Mouse (Mus musculus) skeletal muscle tissue, adult 2 months (tissue): ENCODE results near the gene Ints12.

Experiments
- DNase-seq: peaks from one replicate; pipeline ENCODE4 v3.0.0-alpha.2; 2012; ENCODE audit warnings: low read depth, low spot score

The Ints12 gene

DNA sequence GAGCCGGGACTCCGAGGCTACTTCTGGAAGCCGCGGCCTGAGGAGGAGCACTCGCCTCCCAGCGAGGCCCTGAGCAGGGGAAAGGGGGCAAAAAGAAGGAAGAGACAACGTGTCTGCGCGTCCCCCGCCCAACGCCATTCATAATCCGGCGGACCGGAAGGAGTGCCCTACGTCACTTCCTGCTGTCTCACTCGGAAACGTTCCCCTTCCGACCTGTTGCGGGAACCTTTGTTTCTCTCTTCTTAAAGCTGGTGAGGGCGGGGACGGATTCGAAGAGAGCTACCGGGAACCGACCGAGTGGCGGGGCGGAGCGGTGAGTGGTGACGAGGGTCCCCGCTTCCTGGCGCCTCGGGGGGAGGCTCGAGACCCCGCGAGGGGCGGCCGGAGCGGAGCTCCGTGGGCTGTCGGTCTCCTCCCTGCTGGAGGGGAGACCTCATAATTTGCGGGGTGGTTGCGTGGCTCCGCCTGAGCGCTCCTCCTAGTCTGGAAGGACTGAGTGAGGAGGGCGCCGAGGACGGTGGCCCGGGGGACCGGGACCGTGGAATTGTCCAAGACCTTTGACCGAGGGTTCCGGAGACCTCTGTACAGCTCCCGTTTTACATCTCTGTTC is at the start of gene Ints12, which contains the start of gene Gstcd:
TSS of gene Ints12 (plus strand) at position 177 of the 610 bp plus-strand sequence.
TSS of gene Gstcd (minus strand) at position 370 of the 610 bp plus-strand sequence.
- DNase-seq, result peak; percentile 85

- no peak for DNase-seq
Measured at GRCm38 (mm10) chr3:133052068-133052467, 39.6 kb upstream of the Ints12 start.

DNA sequence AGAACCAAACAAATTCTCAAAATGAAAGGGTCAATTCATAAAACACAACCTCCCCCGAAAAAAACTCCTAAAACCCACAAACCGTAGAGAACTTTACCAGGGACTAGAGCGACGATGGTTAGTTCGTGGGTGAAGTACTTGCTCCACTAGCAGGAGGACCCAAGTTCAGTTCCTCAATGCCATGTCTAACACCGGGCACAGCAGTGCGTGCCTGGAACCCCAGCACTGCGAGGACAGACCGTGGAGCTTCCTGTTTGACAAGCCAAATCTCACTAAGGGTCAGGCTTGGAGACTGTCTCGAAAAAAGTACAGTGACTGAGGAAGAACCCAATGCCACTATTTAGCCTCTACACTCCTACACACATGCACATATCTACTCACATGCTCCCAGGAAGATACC is 16.1 kb upstream of the Ints12 start:
- DNase-seq, result no peak

- no peak for DNase-seq
Measured at GRCm38 (mm10) chr3:133082736-133083135, 8.9 kb upstream of the Ints12 start.

GRCm38 (mm10) chr3:133085858-133086257 is 5.8 kb upstream of the Ints12 start:
- DNase-seq, result no peak

DNA sequence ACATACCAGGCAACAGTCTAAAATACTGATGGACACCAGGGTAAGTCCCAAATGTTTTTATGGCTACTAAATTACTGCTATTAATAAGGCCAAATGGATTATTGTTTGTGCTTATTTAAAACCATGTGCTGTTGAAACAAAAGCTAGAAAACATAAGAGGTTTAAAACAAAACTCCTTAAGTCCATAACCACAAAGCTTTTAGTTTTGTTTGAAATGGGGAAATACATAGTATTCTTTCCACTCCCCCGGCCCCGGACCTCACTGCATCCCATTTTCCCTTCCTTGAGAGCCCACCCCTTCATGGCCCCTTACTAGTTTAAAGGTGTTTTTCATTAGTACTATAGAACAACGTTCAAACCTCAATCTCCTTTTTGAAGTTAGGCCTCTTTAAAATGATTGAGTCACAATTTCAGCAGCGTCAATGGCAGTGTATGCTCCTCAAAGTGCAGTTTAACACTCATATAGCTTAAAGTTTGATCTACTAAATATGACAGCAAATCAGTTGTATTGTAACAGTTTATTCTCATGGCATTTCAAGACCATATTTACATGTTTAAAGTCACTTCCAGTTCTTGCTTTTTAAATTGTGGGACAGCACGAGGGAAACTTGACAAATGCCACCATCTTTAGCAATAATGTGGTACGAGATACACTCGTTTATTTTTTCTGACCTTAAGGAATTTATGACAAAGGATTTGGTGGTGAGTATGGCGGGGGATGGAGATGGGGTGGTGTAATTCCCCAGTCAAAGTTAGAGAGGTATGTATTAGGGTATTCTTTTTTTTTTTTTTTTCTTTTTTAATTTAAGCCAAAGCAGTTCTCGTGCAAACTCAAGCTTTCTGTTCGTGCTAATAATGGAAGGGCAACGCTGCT is 1.2 kb upstream of the Ints12 start:
- no peak for DNase-seq

DNA sequence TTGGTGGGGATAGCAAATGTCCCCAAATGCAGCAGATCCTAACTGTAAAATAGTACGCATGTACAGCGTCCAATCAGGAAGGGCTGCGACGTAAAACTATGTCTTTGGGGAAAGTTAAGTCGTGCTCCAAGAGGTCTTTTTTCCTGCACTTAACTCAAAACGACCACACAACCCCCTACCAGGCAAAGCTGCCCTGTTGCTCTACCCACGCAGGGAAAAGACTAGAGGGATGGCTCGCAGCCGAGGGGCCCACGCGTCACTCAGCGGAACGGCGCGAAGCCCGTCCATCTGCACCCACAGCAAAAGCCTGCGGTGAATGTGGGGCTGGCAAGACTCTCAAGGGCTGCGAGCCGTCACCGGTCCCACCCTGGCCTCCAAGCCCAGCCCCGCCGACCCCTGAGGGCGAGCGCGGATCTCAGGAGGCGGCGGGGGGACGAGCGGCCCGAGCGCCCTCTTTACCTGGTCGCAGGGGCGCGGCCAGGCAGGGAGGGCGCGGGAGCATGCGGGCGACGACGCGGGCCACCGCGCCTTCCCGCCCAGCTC is 448 bp upstream of the Ints12 start:
- DNase-seq, result no peak

- DNase-seq, result no peak
Measured at GRCm38 (mm10) chr3:133092274-133092853, 724 bp downstream of the Ints12 start.

DNA sequence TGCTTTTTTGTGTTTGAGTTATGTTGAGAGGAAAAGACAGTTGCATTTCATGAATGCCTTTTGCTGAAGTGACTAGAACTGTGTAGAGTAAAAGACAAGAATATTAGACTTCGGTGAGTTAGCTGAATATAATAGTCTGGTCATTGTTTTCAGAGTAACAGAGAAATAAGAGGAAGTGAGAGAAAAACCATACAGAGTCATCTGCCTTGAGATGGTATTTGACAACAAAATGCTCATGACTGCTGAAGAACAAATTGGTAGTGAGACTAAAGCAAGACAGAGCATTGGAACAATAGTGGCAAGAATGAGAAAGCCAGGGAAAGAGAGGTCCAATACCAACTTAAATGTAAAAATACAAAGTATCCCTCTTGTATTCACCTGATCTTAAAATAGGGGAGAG is 1.3 kb downstream of the Ints12 start:
- DNase-seq, result no peak

DNA sequence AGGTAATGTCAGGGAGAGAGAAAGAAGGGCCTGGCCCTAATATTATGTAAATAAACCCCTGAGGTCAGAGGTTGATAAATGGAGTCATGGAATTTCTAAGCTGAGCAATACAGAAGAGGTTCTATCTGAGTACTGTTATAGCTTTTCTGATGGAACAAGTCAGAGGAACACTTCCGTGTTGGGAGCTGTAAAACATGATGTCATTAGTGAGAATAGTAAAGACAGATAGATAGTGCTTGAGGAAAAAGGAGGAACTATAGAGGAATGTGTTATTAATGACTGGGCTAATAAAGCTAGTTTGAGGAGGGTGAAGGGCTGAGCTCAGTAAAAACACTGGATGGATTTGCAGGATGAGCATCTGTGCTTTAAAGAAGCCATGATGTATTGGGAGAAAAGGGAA is 2.7 kb downstream of the Ints12 start:
- DNase-seq, result no peak

DNA sequence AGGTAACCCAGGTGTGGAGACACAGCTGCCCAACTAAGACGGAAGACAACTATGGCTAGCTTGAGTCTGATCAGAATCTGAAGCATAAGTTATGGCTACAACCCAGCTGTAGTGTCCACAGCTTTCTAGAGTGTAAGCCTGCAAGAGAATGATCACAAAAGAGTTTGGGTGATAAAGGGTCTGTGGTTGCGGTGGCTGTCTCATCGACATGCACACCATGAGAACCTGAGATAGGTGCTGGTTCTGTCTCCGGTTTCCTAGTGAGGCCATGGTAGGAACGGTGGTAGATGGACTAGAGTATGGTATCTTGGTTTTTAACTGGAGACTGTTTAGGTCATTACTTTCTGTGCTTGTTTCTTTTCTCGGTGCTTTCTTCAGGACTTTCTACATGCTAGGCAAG is 6.3 kb downstream of the Ints12 start:
- no peak for DNase-seq

DNA sequence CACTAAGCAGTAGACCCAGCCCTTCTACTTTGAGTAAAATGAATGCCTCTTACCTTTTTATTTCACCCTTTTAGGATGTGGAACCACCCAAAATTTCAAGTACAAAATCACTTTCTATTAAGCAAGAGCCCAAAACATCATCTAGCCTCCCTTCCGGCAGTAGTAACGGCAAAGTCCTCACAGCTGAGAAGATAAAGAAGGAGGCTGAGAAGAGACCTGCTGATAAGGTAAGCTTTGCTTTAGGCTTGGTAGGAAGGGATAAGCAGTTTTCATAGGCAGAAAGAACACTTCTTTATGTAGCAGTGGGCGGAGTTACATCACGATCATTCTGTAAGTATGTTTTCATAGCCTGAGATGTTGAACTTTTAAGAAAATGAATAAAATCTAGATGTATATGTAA is 6.7 kb downstream of the Ints12 start:
- DNase-seq, result no peak

DNA sequence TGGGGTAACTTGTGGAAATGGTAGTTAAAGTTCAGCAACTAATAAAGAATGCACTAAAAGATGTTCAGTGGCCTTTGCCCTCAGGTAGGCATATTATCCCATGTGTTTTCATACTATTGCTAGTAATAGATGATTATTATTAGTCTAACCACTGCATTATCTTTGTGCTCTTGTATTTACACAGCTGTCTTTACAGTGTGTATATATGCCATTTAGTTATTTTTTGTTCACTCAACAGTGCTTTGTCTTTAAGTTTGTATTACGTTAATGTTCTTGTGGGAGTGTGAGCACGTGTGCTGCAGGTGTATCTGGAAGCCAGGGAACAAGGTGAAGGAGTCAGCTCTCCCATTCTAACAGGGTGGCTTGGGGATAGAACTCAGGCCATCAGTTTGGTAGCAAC is 7.3 kb downstream of the Ints12 start:
- DNase-seq, result no peak

DNA sequence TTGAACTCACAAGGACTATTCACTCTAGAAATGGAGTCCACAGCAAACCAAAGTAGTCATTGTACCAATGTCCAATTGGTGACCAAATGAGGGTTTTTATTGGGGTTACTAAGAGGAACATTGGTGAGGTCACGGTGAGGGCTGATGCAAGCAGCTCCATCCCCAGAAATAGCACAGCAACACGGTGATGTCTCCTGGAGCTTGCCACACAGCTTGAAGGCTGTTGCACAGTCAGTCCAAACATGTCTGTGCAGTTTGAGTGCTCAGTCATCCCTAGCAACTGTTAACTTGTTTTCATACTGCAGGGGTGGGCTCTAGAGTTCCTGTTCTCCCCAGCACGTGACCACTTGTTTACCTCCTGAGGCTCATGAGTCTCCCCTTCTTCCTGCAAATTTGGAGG is 12.1 kb downstream of the Ints12 start:
- DNase-seq, result no peak

GRCm38 (mm10) chr3:133104436-133104835 is 12.8 kb downstream of the Ints12 start:
- DNase-seq, result no peak

- no peak for DNase-seq
Measured at GRCm38 (mm10) chr3:133108731-133109130, 17.1 kb downstream of the Ints12 start.

DNA sequence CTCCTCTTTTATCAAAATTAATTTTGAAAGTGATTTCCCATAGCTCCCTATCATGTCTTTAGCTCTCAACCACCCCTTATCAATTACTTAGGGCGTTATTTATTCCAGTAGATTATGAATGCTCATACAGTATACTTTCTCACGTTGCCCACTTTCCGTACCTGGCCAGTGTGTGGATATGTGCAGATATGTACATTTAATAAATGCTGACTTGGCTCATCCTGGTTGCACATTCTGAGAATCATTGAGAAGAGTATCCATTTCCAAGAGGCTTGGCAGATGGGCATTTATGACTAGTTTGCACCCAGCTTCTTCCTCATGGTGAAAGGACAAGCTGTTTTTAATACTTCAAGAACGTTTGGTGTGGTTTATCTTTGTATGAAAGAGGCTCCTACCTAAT is 18.2 kb downstream of the Ints12 start:
- no peak for DNase-seq

DNA sequence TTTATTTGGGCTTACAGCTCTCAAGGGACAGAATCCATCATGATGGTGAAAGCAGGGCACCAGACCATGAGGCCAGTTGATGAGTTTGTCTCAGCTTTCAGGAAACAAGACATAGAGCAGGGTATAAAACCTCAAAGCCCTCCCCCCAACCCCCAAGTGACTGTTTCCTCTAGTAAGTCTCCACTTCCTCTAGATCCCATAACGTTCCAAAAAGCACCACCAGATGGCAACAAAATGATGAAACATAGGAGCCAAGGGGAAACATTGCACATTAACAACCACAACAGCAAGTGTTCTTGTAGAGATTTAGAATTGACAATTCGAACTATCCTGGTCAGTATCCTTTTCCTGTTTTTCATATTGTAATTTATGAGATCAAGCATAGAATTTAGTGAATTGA is 20.1 kb downstream of the Ints12 start:
- no peak for DNase-seq

DNA sequence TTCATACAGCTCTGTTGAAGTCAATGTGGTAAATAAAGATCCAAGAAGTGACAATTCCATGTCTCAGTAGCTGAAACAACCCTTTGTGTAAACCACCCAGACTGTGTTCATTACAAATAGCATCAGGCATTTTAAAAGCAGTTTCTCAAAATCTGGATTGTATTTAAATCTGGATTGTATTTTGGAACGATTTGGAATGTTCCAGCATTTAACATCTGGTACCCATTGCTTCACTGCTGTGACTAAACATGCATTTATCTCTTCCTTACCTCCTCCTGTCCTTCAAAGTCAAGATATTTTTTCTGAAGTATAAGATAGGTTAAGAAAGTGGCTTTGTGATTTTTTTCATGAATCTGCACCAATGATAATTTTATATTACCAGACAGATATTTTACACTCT is 21.6 kb downstream of the Ints12 start:
- no peak for DNase-seq

GRCm38 (mm10) chr3:133131372-133131771 is 39.7 kb downstream of the Ints12 start:
- DNase-seq, result no peak

DNA sequence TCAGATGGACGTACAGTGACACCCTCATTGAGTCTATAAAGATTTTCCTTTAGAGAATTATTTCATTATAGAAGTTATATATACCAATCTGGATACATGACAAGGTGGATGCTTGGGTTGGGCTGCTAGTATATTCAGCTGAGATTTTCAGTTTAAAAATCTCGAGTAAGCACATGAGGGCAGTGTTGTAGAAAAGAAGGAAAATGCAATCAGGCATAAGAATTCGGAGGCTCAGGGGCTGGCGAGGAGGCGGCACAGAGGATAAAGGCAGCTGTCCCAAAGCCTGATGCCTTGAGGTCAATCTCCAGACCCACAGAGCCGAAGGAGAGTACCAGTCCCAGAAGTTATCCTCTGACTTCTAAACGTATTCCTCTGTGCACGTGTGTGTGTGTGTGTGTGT is 41.0 kb downstream of the Ints12 start:
- DNase-seq, result no peak

DNA sequence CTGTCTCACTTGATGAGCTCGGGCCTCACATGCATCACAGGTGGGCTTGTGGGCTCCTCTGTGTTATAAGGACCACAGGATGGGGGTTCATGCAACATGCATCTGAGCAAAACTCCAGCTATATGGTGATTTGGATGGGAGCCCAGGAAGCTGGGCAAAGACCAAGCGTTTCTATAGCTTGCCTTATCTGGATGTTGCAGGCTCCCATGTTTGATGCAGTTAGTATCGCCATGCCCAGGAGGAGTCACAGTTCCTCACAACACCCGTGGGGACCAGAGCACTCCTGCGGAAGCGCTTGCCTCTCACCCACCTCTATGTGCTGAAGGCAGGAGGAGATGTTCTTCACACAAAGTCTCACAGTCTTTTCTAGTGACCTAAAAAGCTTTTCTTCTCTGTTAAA is 50.2 kb downstream of the Ints12 start:
- DNase-seq, result no peak
